Mouse (Mus musculus) liver, adult (tissue): ENCODE results near the gene Gpr61.

Experiments
- GATA4 ChIP-seq: IDR thresholded peaks from 2 replicates; pipeline ENCODE4 v1.6.1; 2014; ENCODE audit warnings: mild to moderate bottlenecking, low read length; ENCODE audit not compliant: insufficient replicate concordance

Gpr61 gene

GRCm38 (mm10) chr3:108113591-108114289, 40.9 kb downstream of the Gpr61 start:
- no peak for TF ChIP-seq GATA4

GRCm38 (mm10) chr3:108112666-108113065, 42.0 kb downstream of the Gpr61 start:
- no peak for TF ChIP-seq GATA4

GRCm38 (mm10) chr3:108112246-108112645, 42.4 kb downstream of the Gpr61 start:
- TF ChIP-seq GATA4, result peak; percentile 67; the same call in 1 of the 2 replicates

GRCm38 (mm10) chr3:108111320-108111719, 43.4 kb downstream of the Gpr61 start:
- no peak for TF ChIP-seq GATA4

GRCm38 (mm10) chr3:108105281-108105680, 49.4 kb downstream of the Gpr61 start:
- TF ChIP-seq GATA4, result no peak

- no peak for TF ChIP-seq GATA4
Measured at GRCm38 (mm10) chr3:108102075-108102474, 52.6 kb downstream of the Gpr61 start.

GRCm38 (mm10) chr3:108101594-108101993, 53.1 kb downstream of the Gpr61 start:
- TF ChIP-seq GATA4, result no peak
